Mouse (Mus musculus) midbrain, postnatal 0 days (tissue): ENCODE data around the gene Il31ra. TPM values are rescaled to one million over a fixed set of nuclear protein-coding genes. Genes with fewer than 3 reads are reported as not detected.

Source experiments
- ATAC-seq: fragments of 200-750 bp; cut with Nextera tagmentation; 2 replicates; pipeline ENCODE4 v1.8.0; 2017; ENCODE audit warnings: moderate number of reproducible peaks, mild to moderate bottlenecking, moderate TSS enrichment, moderate library complexity; ENCODE audit not compliant: low FRiP score
- DNase-seq: peaks from one replicate; pipeline ENCODE4 v3.0.0-alpha.2; 2015; ENCODE audit warnings: low spot score
- H3K27ac ChIP-seq: fragments of 300-500 bp; sonication (generic); 2 replicates; pipeline ENCODE4 v1.5.1; 2014; ENCODE audit warnings: low read depth, mild to moderate bottlenecking, low read length, mixed read lengths
- H3K27me3 ChIP-seq: fragments of 300-500 bp; sonication (generic); 2 replicates; pipeline ENCODE4 v1.6.1; 2014; ENCODE audit warnings: low read length, control low read depth, mixed read lengths; ENCODE audit not compliant: insufficient read depth
- H3K36me3 ChIP-seq: fragments of 300-500 bp; sonication (generic); 2 replicates; pipeline ENCODE4 v1.6.1; 2014; ENCODE audit warnings: low read length, control low read depth, mixed read lengths; ENCODE audit not compliant: insufficient read depth
- H3K4me1 ChIP-seq: fragments of 300-500 bp; sonication (generic); 2 replicates; pipeline ENCODE4 v1.6.1; 2014; ENCODE audit warnings: mild to moderate bottlenecking, control low read depth, antibody characterized with exemption, low read length, mixed read lengths; ENCODE audit not compliant: insufficient read depth
- H3K4me2 ChIP-seq: fragments of 300-500 bp; sonication (generic); 2 replicates; pipeline ENCODE4 v1.6.1; 2014; ENCODE audit warnings: low read depth, mild to moderate bottlenecking, low read length, mixed read lengths; ENCODE audit not compliant: poor library complexity, severe bottlenecking
- H3K4me3 ChIP-seq: fragments of 300-500 bp; sonication (generic); 2 replicates; pipeline ENCODE4 v1.5.1; 2014; ENCODE audit warnings: low read depth, mild to moderate bottlenecking, low read length, moderate library complexity
- H3K9ac ChIP-seq: fragments of 300-500 bp; sonication (generic); replicated peaks from 2 replicates; pipeline ENCODE4 v1.6.1; 2014; ENCODE audit warnings: mild to moderate bottlenecking, low read length, moderate library complexity, mixed read lengths; ENCODE audit not compliant: poor library complexity, severe bottlenecking
- H3K9me3 ChIP-seq: fragments of 300-500 bp; sonication (generic); 2 replicates; pipeline ENCODE4 v1.6.1; 2016; ENCODE audit warnings: low read length, control low read depth
- CTCF ChIP-seq: IDR thresholded peaks from 2 replicates; pipeline ENCODE4 v1.5.1; 2016; ENCODE audit warnings: antibody characterized with exemption, mild to moderate bottlenecking
- WGBS: fragments of 180-500 bp; shearing (Covaris S2); extraction: QIAGEN DNeasy Blood & Tissue Kit; methylation state at CpG from one replicate; pipeline ENCODE4 v1.1.7; 2014; 5-methylcytosine and 5-hydroxymethylcytosine counted together
- polyA plus RNA-seq: library from polyadenylated mRNA; unstranded; fragments of >200 nt; fragmentation: Nextera tagmentation; extraction: Ambion mirVana; gene quantifications from 2 replicates; pipeline ENCODE4 v1.2.1, GENCODE M21; 2015
- total RNA-seq: library from RNA; depleted of rRNA; stranded (reverse); fragments of >200 nt; gene quantifications from 2 replicates; pipeline ENCODE4 v1.2.3, GENCODE M21; 2014

The Il31ra gene
- total and polyA plus RNA-seq, 2 experiments from 2014 or later: 0.05 to 0.07 TPM

DNA sequence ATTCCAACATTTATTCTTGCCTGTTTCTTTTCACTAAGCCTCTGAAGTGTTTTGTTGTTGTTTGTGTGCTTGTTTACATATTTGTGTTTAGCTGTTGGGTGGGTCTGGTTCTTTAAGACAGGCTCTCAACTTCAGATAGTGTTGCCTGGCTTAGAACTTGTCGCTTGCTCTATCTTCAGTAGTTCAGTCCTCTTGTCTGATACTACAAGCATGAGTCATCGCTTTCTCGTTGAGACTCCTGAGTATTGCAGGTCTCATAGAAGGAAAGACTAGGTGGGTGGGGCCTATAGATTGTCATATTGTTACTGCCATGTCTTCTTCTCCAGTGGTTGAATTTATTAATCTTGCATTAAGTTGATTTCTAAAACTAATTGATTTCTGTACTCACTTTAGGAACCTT, 104.1 kb downstream of the Il31ra start:
- TF ChIP-seq CTCF: no peak
- peaks cover 31% of the 10 kb centered on the region for H3K36me3 ChIP-seq
- ATAC-seq (no peak), DNase-seq (no peak)
- no peaks in the 10 kb centered on the region for H3K9me3 ChIP-seq
- WGBS: 97% methylated on average over 3 of the region's 3 CpGs
- H3K27ac ChIP-seq: no peak overlapping the region
- H3K9ac ChIP-seq: no peak overlapping the region
- H3K4me1 ChIP-seq: no peaks in the 10 kb centered on the region
- H3K4me3 ChIP-seq: no peak overlapping the region
- no peak overlapping the region for H3K4me2 ChIP-seq
- no peaks in the 10 kb centered on the region for H3K27me3 ChIP-seq

DNA sequence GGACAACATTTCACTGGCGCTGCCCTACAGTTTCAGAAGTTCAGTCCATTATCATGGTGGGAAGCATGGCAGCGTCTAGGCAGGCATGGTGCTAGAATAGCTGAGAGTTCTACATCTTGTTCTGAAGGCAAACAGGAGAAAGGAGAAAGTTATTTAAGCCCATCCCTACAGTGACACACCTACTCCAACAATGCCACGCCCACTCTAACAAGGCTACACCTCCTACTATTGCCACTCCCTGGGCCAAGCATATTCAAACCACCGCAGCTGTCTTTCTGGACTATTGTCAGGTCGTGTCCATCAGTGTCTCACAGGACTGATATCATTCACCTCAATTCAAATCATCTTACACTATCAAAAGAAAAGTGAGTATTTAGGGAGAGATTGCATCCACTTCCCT, 107.5 kb downstream of the Il31ra start:
- ATAC-seq (no peak), DNase-seq (no peak)
- peaks cover 28% of the 10 kb centered on the region for H3K36me3 ChIP-seq
- no peak overlapping the region for H3K27ac ChIP-seq
- no peaks in the 10 kb centered on the region for H3K9me3 ChIP-seq
- WGBS: 97% methylated on average over 5 of the region's 5 CpGs
- H3K4me1 ChIP-seq: no peaks in the 10 kb centered on the region
- H3K27me3 ChIP-seq: no peaks in the 10 kb centered on the region
- no peak overlapping the region for H3K4me3 ChIP-seq
- H3K4me2 ChIP-seq: no peak overlapping the region
- no peak overlapping the region for H3K9ac ChIP-seq
- TF ChIP-seq CTCF: no peak

- Histone ChIP-seq H3K9ac (no peak overlapping the region), H3K27ac (no peak overlapping the region), H3K4me1 (no peaks in the 10 kb centered on the region), H3K4me2 (no peak overlapping the region), H3K4me3 (no peak overlapping the region), H3K27me3 (no peaks in the 10 kb centered on the region), H3K9me3 (no peaks in the 10 kb centered on the region), H3K36me3 (peaks cover 29% of the 10 kb centered on the region)
- no peak for TF ChIP-seq CTCF
- whole genome bisulfite sequencing: 98% methylated on average over 5 of the region's 5 CpGs
- ATAC-seq (no peak), DNase-seq (no peak)
Observed at GRCm38 (mm10) chr13:112486236-112486635, 107.9 kb downstream of the Il31ra start.

DNA sequence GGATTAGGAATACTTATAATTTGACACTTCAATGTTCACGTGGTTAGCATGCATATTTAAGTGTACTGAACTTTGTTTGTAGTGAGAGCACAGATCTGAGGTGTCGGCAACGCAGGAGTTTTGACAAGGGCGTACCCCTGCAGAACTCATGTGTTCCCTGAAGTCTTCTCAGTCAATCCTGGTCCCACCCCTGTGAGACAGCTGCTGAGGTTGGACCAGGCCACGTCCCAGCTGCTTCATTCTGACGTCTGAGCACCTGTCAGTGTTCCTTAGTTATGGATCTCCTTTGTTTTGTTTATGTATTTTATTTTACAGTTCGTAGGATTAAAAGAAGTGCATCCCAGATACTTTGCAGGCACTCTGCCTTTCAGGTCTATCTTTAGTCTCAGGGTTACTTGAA, 111.1 kb downstream of the Il31ra start:
- 86% methylated on average over 7 of the region's 7 CpGs for whole genome bisulfite sequencing
- TF ChIP-seq CTCF: no peak

GRCm38 (mm10) chr13:112482525-112482924, 111.6 kb downstream of the Il31ra start:
- Histone ChIP-seq H3K4me1 (no peaks in the 10 kb centered on the region), H3K4me2 (no peak overlapping the region), H3K4me3 (no peak overlapping the region), H3K9me3 (no peaks in the 10 kb centered on the region), H3K36me3 (peaks cover 32% of the 10 kb centered on the region), H3K27me3 (no peaks in the 10 kb centered on the region), H3K9ac (no peak overlapping the region), H3K27ac (no peak overlapping the region)
- WGBS: 94% methylated on average over 5 of the region's 5 CpGs
- ATAC-seq (no peak), DNase-seq (no peak)
- TF ChIP-seq CTCF: no peak

More for the DNA sequence above, 111.1 kb downstream of the Il31ra start:
- Histone ChIP-seq H3K4me3 (no peak overlapping the region), H3K36me3 (peaks cover 32% of the 10 kb centered on the region), H3K4me2 (no peak overlapping the region), H3K4me1 (no peaks in the 10 kb centered on the region), H3K27ac (no peak overlapping the region), H3K27me3 (no peaks in the 10 kb centered on the region), H3K9me3 (no peaks in the 10 kb centered on the region), H3K9ac (no peak overlapping the region)
- ATAC-seq (no peak), DNase-seq (no peak)

- no peak overlapping the region for H3K9ac ChIP-seq
- H3K4me3 ChIP-seq: no peak overlapping the region
- H3K27me3 ChIP-seq: no peaks in the 10 kb centered on the region
- H3K9me3 ChIP-seq: no peaks in the 10 kb centered on the region
- H3K36me3 ChIP-seq: peaks cover 21% of the 10 kb centered on the region
- no peak for TF ChIP-seq CTCF
- 89% methylated on average over 15 of the region's 15 CpGs for WGBS
- DNase-seq (no peak), ATAC-seq (no peak)
- H3K4me2 ChIP-seq: no peak overlapping the region
- H3K27ac ChIP-seq: no peak overlapping the region
- no peaks in the 10 kb centered on the region for H3K4me1 ChIP-seq
Observed at GRCm38 (mm10) chr13:112479926-112480325, 114.2 kb downstream of the Il31ra start.
